Mouse (Mus musculus) ES-Bruce4 (cell line): ENCODE results near the gene Vps33b.

ENCODE experiments used
- CTCF ChIP-seq: IDR thresholded peaks from one replicate; pipeline ENCODE4 v1.8.1; 2011; ENCODE audit warnings: low read depth, low read length
- POLR2A ChIP-seq: IDR thresholded peaks from one replicate; pipeline ENCODE4 v1.8.1; 2011; ENCODE audit warnings: low read length; ENCODE audit not compliant: insufficient read depth

GRCm38 (mm10) chr7:80319846-80320496, 50.5 kb downstream of the Vps33b start:
- TF ChIP-seq POLR2A (no peak), CTCF (no peak)
